In genomic region chr5:23919892-23920731, GRCm38 (mm10) we compare ENCODE assay signal across 12 mouse cellular contexts.
A peak's percentile ranks its signal among the peaks of the same experiment; 100 is the strongest.
DNase-seq lines count a peak whose midpoint lies in the region; ATAC-seq lines count a peak whose summit lies in the region.
"Had no signal": no experiment of that assay in that cellular context is flagged by ENCODE, and none has a peak within 500 bp of the region (broad histone marks: within the 10 kb centered on the region; RNA-seq: fewer than 3 reads in every experiment).

No protein-coding gene starts in this region.

- H3K36me3 ChIP-seq in embryonic facial prominence, embryonic 14.5 days (ENCODE audit: control insufficient read depth, insufficient read depth, low read length): no peaks in the 10 kb centered on the region
- H3K36me3 ChIP-seq in embryonic facial prominence, embryonic 10.5 days (replicated peaks): no peaks in the 10 kb centered on the region
- H3K36me3 ChIP-seq in kidney, embryonic 15.5 days: no peaks in the 10 kb centered on the region
- H3K36me3 ChIP-seq in liver, embryonic 15.5 days (replicated peaks): peaks cover 10% of the 10 kb centered on the region; the same call in 1 of the 2 replicates
- H3K36me3 ChIP-seq: stomach, embryonic 15.5 days had no signal

- H3K4me3 ChIP-seq in embryonic facial prominence, embryonic 14.5 days (ENCODE audit: low read depth, low read length): no peak overlapping the region
- no peak overlapping the region for H3K4me3 ChIP-seq in embryonic facial prominence, embryonic 10.5 days
- no peak overlapping the region for H3K4me3 ChIP-seq in kidney, embryonic 15.5 days (replicated peaks)
- H3K4me3 ChIP-seq in liver, embryonic 15.5 days (replicated peaks): peak overlapping the region; percentile 5; the same call in 1 of the 2 replicates
- H3K4me3 ChIP-seq: stomach, embryonic 15.5 days had no signal

- no peaks in the 10 kb centered on the region for H3K9me3 ChIP-seq in embryonic facial prominence, embryonic 14.5 days (ENCODE audit: control insufficient read depth, low read length)
- no peaks in the 10 kb centered on the region for H3K9me3 ChIP-seq in embryonic facial prominence, embryonic 10.5 days
- no peaks in the 10 kb centered on the region for H3K9me3 ChIP-seq in kidney, embryonic 15.5 days (replicated peaks)
- no peaks in the 10 kb centered on the region for H3K9me3 ChIP-seq in liver, embryonic 15.5 days (replicated peaks)
- H3K9me3 ChIP-seq: stomach, embryonic 15.5 days had no signal

- H3K4me1 ChIP-seq in embryonic facial prominence, embryonic 14.5 days (ENCODE audit: control insufficient read depth, insufficient read depth, low read length): no peaks in the 10 kb centered on the region; the same call in 1 of the 2 replicates
- H3K4me1 ChIP-seq in embryonic facial prominence, embryonic 10.5 days: no peaks in the 10 kb centered on the region
- peaks cover 9% of the 10 kb centered on the region for H3K4me1 ChIP-seq in kidney, embryonic 15.5 days
- H3K4me1 ChIP-seq in liver, embryonic 15.5 days (replicated peaks): peaks cover 72% of the 10 kb centered on the region

- no peak overlapping the region for H3K9ac ChIP-seq in embryonic facial prominence, embryonic 14.5 days (ENCODE audit: low read depth, low read length)
- H3K9ac ChIP-seq in kidney, embryonic 15.5 days: no peak overlapping the region
- peak overlapping the region; percentile 18; the same call in 1 of the 2 replicates for H3K9ac ChIP-seq in liver, embryonic 15.5 days
- H3K9ac ChIP-seq: stomach, embryonic 15.5 days had no signal

- peak; percentile 16 for DNase-seq in embryonic facial prominence, embryonic 14.5 days (ENCODE audit: low spot score)
- DNase-seq in embryonic facial prominence, embryonic 10.5 days (ENCODE audit: low spot score): no peak
- DNase-seq in kidney, adult 8-10 months: no peak
- peak; percentile 90 for DNase-seq in ZHBTc4 (ENCODE audit: low read depth, low spot score)
- no peak for DNase-seq in Muller cell, postnatal 12 days (ENCODE audit: inconsistent ontology term)
- no peak for DNase-seq in layer of hippocampus, postnatal 25 days (ENCODE audit: extremely low spot score in 1 of 2, low spot score in 1 of 2)
- DNase-seq: right cerebral cortex, adult 18-20 months had no signal

- H3K27ac ChIP-seq in embryonic facial prominence, embryonic 14.5 days (replicated peaks; ENCODE audit: low read depth, low read length): no peak overlapping the region
- H3K27ac ChIP-seq in embryonic facial prominence, embryonic 10.5 days (replicated peaks): no peak overlapping the region
- peak overlapping the region; percentile 75 for H3K27ac ChIP-seq in kidney, embryonic 15.5 days
- peak overlapping the region; percentile 51; the same call in 1 of the 2 replicates for H3K27ac ChIP-seq in liver, embryonic 15.5 days (replicated peaks)
- H3K27ac ChIP-seq: stomach, embryonic 15.5 days had no signal

- H3K27me3 ChIP-seq in embryonic facial prominence, embryonic 14.5 days (replicated peaks; ENCODE audit: control insufficient read depth, insufficient read depth, low read length): no peaks in the 10 kb centered on the region
- H3K27me3 ChIP-seq in embryonic facial prominence, embryonic 10.5 days (replicated peaks; ENCODE audit: low read depth, poor library complexity, severe bottlenecking): no peaks in the 10 kb centered on the region
- H3K27me3 ChIP-seq in kidney, embryonic 15.5 days: no peaks in the 10 kb centered on the region
- peaks cover 4% of the 10 kb centered on the region; the same call in 1 of the 2 replicates for H3K27me3 ChIP-seq in liver, embryonic 15.5 days
- H3K27me3 ChIP-seq: Patski; stomach, embryonic 15.5 days had no signal

- 53% methylated on average over 7 of the region's 7 CpGs for WGBS in embryonic facial prominence, embryonic 14.5 days
- WGBS in embryonic facial prominence, embryonic 10.5 days: 78% methylated on average over 7 of the region's 7 CpGs
- 31% methylated on average over 7 of the region's 7 CpGs for WGBS in kidney, embryonic 15.5 days
- WGBS in liver, embryonic 15.5 days (ENCODE audit: insufficient replicate concordance): 74% methylated on average over 7 of the region's 7 CpGs

- ATAC-seq in embryonic facial prominence, embryonic 14.5 days (ENCODE audit: low read depth): 0 out of 2 replicates have a peak, but pooled peaks have one; percentile 22
- peak; percentile 59 for ATAC-seq in kidney, embryonic 15.5 days (replicated peaks; ENCODE audit: low FRiP score)
- ATAC-seq in liver, embryonic 15.5 days (ENCODE audit: insufficient read depth): no peak
- ATAC-seq: intestine, postnatal 0 days; Patski had no signal

- no peak overlapping the region for H3K4me2 ChIP-seq in embryonic facial prominence, embryonic 14.5 days (ENCODE audit: low read depth, low read length)
- H3K4me2 ChIP-seq in kidney, embryonic 15.5 days: peak overlapping the region; percentile 41; the same call in 1 of the 2 replicates
- H3K4me2 ChIP-seq in liver, embryonic 15.5 days: peak overlapping the region; percentile 35
- H3K4me2 ChIP-seq: stomach, embryonic 15.5 days had no signal

Comparison
In these comparisons a context has a peak if more than half of its experiments do, and no peak if none do; other contexts are left out.
1. DNase-seq: peak in embryonic facial prominence, embryonic 14.5 days (single experiment) and ZHBTc4 (single experiment); none in embryonic facial prominence, embryonic 10.5 days (single experiment), kidney, adult 8-10 months (0 of 2), Muller cell, postnatal 12 days (single experiment) and layer of hippocampus, postnatal 25 days (0 of 2).
2. H3K27ac ChIP-seq: peak in kidney, embryonic 15.5 days (single experiment) and liver, embryonic 15.5 days (single experiment); none in embryonic facial prominence, embryonic 14.5 days (single experiment) and embryonic facial prominence, embryonic 10.5 days (single experiment).